Mouse (Mus musculus): ENCODE data around the gene Gbp7. TPM values are rescaled to one million over a fixed set of nuclear protein-coding genes. Genes with fewer than 3 reads are reported as not detected.

Gbp7 gene
- polyA plus RNA-seq, 2 experiments: 0.82 to 3.4 TPM

DNA sequence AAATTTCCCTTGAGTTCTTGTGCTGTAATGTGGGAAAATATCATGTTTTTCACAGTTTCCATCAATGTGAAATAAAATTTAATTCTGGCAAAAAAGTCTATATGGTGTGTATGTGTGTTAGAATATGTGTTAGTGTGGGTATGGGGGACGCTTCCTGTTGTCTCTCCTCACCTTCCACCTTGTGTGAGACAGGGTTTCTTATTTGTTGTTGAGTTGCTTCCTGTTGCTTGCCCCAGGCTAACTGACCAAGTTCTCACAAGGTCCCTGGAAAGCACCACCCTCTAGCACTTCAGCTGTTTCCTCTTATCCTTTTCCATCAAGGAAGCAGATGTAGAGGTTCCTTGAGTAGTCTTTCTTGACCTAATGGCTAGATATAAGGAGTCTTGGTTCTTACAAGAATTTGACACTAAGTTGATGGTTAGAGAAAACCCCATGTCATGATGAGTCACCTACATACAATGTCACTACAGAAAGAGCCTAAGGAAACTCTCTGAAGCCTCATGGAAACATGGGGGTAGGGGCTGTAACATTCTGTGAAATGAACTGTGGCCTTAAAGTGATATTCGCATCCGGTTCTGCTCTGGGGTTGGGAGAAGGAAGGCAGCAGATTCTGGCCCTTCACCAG lies 20.0 kb downstream of the Gbp7 start:
- Histone ChIP-seq H3K36me3 (ENCODE audit: control insufficient read depth, insufficient read depth, low read length) (no peaks in the 10 kb centered on the region), H3K4me1 (ENCODE audit: control insufficient read depth, insufficient read depth, low read length) (no peaks in the 10 kb centered on the region), H3K27ac (replicated peaks; ENCODE audit: low read depth, low read length) (no peak overlapping the region), H3K9me3 (ENCODE audit: control insufficient read depth, low read length) (no peaks in the 10 kb centered on the region), H3K9ac (ENCODE audit: low read depth, low read length, severe bottlenecking) (no peak overlapping the region), H3K4me2 (replicated peaks; ENCODE audit: low read depth, low read length, severe bottlenecking) (no peak overlapping the region), H3K27me3 (ENCODE audit: control insufficient read depth, insufficient read depth, low read length) (no peaks in the 10 kb centered on the region), H3K4me3 (replicated peaks; ENCODE audit: low read length) (no peak overlapping the region)
- DNase-seq (ENCODE audit: low spot score): no peak
- ATAC-seq (ENCODE audit: low FRiP score, low read depth): no peak
- 82% methylated on average over 3 of the region's 3 CpGs for WGBS
- no peak for TF ChIP-seq POLR2A (IDR thresholded peaks at IDR 0.05; ENCODE audit: borderline replicate concordance, extremely low read depth, insufficient read depth, insufficient read length)

GRCm38 (mm10) chr3:142554601-142555000 lies 24.5 kb downstream of the Gbp7 start:
- ATAC-seq (ENCODE audit: low FRiP score, low read depth) (no peak), DNase-seq (ENCODE audit: low spot score) (no peak)
- H3K9ac ChIP-seq (ENCODE audit: low read depth, low read length, severe bottlenecking): no peak overlapping the region
- H3K4me1 ChIP-seq (ENCODE audit: control insufficient read depth, insufficient read depth, low read length): no peaks in the 10 kb centered on the region
- no peaks in the 10 kb centered on the region for H3K9me3 ChIP-seq (ENCODE audit: control insufficient read depth, low read length)
- H3K27ac ChIP-seq (replicated peaks; ENCODE audit: low read depth, low read length): no peak overlapping the region
- H3K27me3 ChIP-seq (ENCODE audit: control insufficient read depth, insufficient read depth, low read length): no peaks in the 10 kb centered on the region
- 90% methylated on average over 1 of the region's 1 CpGs for WGBS
- H3K4me3 ChIP-seq (replicated peaks; ENCODE audit: low read length): no peak overlapping the region
- no peak overlapping the region for H3K4me2 ChIP-seq (replicated peaks; ENCODE audit: low read depth, low read length, severe bottlenecking)
- H3K36me3 ChIP-seq (ENCODE audit: control insufficient read depth, insufficient read depth, low read length): no peaks in the 10 kb centered on the region
- no peak for TF ChIP-seq POLR2A (IDR thresholded peaks at IDR 0.05; ENCODE audit: borderline replicate concordance, extremely low read depth, insufficient read depth, insufficient read length)

DNA sequence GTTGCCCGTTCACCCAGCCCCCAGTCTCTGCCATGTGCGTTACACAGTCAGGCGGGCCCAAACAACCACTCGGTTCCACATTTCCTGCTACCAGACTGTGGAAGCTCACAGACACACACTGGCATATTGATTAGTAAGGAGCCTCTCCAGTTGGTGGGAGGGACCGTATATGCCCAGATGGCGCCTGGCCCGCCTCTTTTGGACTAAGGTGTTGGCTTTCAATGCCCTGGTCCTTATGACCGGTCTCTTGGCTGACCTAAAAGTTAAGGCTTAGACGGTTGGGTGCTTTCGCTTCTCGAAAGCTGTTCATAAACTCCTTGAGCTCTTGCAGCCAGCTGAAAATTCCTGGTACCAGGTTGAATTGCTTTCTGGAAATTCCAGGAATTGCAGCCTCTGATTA lies 25.5 kb downstream of the Gbp7 start:
- 85% methylated on average over 11 of the region's 11 CpGs for WGBS
- H3K4me1 ChIP-seq (ENCODE audit: control insufficient read depth, insufficient read depth, low read length): no peaks in the 10 kb centered on the region
- ATAC-seq (ENCODE audit: low FRiP score, low read depth): no peak

DNA sequence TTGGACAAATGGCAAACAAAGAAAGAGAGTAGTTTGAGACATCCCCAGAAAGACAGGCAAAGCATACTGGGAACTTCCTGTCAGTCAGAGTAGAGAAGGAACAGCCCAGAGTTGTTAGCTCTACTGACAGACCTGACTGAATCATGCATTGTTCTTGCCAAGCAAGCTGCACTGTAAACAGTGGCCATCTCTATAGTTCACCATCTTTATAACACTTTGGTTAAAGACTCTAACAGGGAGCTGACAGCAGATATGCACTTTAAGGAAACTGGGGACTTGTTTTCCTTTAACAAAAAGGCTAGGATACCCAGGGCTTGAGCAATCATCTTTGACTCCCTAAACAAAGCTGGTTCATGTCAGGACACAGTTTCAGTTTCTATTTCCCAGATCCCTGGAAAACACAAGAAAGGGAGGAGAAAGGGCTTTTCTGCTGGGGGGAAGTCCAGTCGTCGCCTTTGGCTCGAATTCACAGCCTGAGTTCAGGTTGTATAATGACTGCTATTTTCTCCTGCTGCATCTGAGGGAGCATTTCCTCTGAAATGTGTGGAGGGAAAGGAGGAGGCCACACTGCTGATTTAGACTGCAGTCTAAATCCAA lies 29.6 kb downstream of the Gbp7 start, which contains the start of gene Gbp3:
Gene Gbp3 (plus strand): TSS at position 395 of the 597 bp plus-strand sequence.
- H3K9me3 ChIP-seq (ENCODE audit: control insufficient read depth, low read length): no peaks in the 10 kb centered on the region
- DNase-seq (ENCODE audit: low spot score): no peak
- H3K9ac ChIP-seq (ENCODE audit: low read depth, low read length, severe bottlenecking): no peak within 1 kb of the TSS
- peak within 1 kb of the TSS; percentile 25 for H3K4me3 ChIP-seq (replicated peaks; ENCODE audit: low read length)
- no peaks in the 10 kb centered on the region for H3K27me3 ChIP-seq (ENCODE audit: control insufficient read depth, insufficient read depth, low read length)
- peak within 1 kb of the TSS; percentile 32 for H3K4me2 ChIP-seq (replicated peaks; ENCODE audit: low read depth, low read length, severe bottlenecking)
- no peaks in the 10 kb centered on the region for H3K36me3 ChIP-seq (ENCODE audit: control insufficient read depth, insufficient read depth, low read length)
- no peak for TF ChIP-seq POLR2A (IDR thresholded peaks at IDR 0.05; ENCODE audit: borderline replicate concordance, extremely low read depth, insufficient read depth, insufficient read length)
- no peak for ATAC-seq (ENCODE audit: low FRiP score, low read depth)
- no peak within 1 kb of the TSS for H3K27ac ChIP-seq (replicated peaks; ENCODE audit: low read depth, low read length)
- 32% methylated on average over 3 of the region's 3 CpGs for WGBS
- no peaks in the 10 kb centered on the region for H3K4me1 ChIP-seq (ENCODE audit: control insufficient read depth, insufficient read depth, low read length)

More for the DNA sequence above, 25.5 kb downstream of the Gbp7 start:
- no peak for DNase-seq (ENCODE audit: low spot score)
- no peaks in the 10 kb centered on the region for H3K27me3 ChIP-seq (ENCODE audit: control insufficient read depth, insufficient read depth, low read length)
- H3K4me2 ChIP-seq (replicated peaks; ENCODE audit: low read depth, low read length, severe bottlenecking): no peak overlapping the region
- H3K4me3 ChIP-seq (replicated peaks; ENCODE audit: low read length): no peak overlapping the region
- no peak for TF ChIP-seq POLR2A (IDR thresholded peaks at IDR 0.05; ENCODE audit: borderline replicate concordance, extremely low read depth, insufficient read depth, insufficient read length)
- no peaks in the 10 kb centered on the region for H3K9me3 ChIP-seq (ENCODE audit: control insufficient read depth, low read length)
- H3K27ac ChIP-seq (replicated peaks; ENCODE audit: low read depth, low read length): no peak overlapping the region
- H3K36me3 ChIP-seq (ENCODE audit: control insufficient read depth, insufficient read depth, low read length): no peaks in the 10 kb centered on the region
- H3K9ac ChIP-seq (ENCODE audit: low read depth, low read length, severe bottlenecking): no peak overlapping the region

DNA sequence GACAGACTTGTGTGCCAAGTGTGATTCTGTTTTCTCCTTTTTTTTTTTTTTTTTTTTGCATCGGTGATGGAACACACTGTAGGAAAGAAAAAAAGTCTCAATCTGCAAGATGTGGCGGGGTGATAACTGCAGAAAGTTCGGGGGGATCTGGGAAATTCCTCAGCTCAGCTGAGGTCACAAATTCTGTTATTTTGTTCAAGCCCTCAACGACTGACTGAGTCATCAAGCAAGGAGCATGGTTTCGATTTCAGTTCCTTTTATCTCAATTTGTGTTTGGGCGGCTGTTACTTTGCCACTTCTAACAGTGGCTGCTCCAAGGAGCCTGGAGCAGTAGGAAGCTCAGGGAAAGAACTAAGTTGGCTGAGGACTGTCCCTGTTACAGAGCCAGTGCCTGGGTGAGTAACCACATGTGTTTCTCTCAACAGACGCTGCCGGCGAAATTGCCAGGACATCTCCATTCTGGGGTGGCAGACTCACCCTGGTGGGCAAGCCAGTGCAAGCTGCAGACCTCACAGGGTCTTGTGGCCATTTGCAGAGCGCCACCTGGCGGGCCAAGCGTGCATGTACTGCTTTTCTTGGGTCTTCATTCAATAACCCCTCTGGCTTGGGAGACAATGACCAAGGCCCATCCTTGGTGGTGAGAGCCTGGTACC lies 30.3 kb downstream of the Gbp7 start:
- TF ChIP-seq POLR2A (IDR thresholded peaks at IDR 0.05; ENCODE audit: borderline replicate concordance, extremely low read depth, insufficient read depth, insufficient read length): no peak
- peak overlapping the region; percentile 25 for H3K4me3 ChIP-seq (replicated peaks; ENCODE audit: low read length)
- H3K4me1 ChIP-seq (ENCODE audit: control insufficient read depth, insufficient read depth, low read length): no peaks in the 10 kb centered on the region
- H3K27me3 ChIP-seq (ENCODE audit: control insufficient read depth, insufficient read depth, low read length): no peaks in the 10 kb centered on the region
- H3K4me2 ChIP-seq (replicated peaks; ENCODE audit: low read depth, low read length, severe bottlenecking): peak overlapping the region; percentile 32
- WGBS: 16% methylated on average over 12 of the region's 12 CpGs
- no peaks in the 10 kb centered on the region for H3K36me3 ChIP-seq (ENCODE audit: control insufficient read depth, insufficient read depth, low read length)
- peak; percentile 76 for DNase-seq (ENCODE audit: low spot score)
- no peaks in the 10 kb centered on the region for H3K9me3 ChIP-seq (ENCODE audit: control insufficient read depth, low read length)
- no peak overlapping the region for H3K27ac ChIP-seq (replicated peaks; ENCODE audit: low read depth, low read length)
- peak; percentile 62; the same call in 1 of the 2 replicates for ATAC-seq (ENCODE audit: low FRiP score, low read depth)
- H3K9ac ChIP-seq (ENCODE audit: low read depth, low read length, severe bottlenecking): no peak overlapping the region

All from limb, embryonic 14.5 days (tissue).